Mouse (Mus musculus) natural killer cell, adult 2 months (primary cell): Measurements from ENCODE around the gene Hdc.
"Not testable (repeated sequence)": the region's sequence is repeated elsewhere in the genome, so short reads cannot be mapped to it uniquely, and the experiment has no call there.

ENCODE experiments used
- DNase-seq, 2 experiments: peaks; one replicate each; pipeline ENCODE4 v3.0.0; 2022; ENCODE audit warnings: low spot score in 2 of 2

Gene Hdc

DNA sequence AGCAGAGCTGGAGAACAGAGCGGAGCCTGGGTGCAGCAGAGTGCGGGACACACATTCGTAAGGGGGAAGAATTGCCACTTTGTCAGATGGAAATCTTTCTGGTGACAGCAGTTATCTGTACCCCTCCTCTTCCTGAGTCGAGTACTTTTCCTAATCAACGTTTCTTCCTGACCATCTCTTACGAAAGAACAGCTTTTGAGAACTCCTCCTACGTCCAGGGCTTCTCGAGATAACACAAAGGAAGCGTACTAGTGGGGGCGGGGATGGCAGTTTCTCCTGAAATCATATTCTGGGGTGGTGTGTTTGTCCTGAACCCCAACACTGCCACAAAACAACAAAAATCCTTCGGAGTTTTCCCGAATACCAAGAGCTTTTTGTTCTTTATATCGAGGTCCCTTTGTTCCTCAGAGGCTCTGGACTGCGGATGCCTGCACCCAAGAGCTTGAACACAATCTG is at the start of gene Hdc:
Hdc (minus strand) TSS at position 51 of the 456 bp plus-strand sequence.
- DNase-seq = no peak

DNA sequence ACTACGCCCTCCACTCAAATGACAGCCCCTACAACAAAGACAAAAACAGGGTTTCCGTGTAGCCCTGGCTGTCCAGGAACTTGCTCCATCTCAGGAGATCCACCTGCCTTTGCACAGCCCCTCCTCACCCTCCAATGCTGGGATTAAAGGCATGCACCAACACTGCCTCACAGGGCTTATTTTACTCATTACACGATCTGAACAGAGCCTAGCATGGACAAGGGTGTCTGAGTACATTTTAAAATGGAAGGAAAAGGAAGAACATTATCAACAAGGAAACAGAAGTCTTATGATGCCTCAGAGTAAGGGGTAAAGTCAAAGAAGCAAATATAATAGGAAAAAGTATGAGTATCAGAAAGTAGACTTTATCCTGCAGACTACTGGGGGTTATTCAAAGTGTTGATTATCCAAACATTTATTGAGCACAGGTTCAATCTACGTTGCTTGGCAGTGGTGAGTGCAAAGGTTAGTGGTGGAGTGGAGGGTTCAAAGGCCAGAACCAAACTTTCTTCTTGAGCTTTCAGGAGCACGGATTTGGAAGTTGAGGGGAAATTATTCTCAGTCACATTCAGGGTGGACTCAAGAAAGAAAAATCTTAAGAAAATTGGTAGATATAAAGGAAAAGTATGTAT is 49.6 kb upstream of the Hdc start:
- DNase-seq = no peak

DNA sequence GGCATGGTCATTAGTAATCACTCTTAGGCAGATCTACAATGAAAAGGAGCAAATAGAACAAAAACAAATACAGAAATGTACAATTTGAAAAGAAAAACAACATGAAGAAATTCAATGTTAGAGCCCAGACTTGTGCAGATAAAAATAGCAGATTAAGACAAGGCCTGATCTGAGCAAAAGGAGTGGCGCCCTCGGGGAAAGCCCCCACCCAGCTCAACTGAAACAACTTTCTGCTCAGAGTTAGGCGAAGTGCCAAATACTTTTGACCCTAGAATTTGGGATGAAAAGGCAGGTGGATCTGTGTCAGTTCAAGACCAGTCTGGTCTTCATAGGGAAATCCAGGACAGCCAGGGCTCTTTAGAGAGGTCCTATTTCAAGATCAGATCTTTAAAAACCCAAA is 46.9 kb upstream of the Hdc start:
- no peak for DNase-seq

- DNase-seq = peak; percentile 20 to 31
These were observed 44.4 kb upstream of the Hdc start for GRCm38 (mm10) chr2:126663481-126663880.

DNA sequence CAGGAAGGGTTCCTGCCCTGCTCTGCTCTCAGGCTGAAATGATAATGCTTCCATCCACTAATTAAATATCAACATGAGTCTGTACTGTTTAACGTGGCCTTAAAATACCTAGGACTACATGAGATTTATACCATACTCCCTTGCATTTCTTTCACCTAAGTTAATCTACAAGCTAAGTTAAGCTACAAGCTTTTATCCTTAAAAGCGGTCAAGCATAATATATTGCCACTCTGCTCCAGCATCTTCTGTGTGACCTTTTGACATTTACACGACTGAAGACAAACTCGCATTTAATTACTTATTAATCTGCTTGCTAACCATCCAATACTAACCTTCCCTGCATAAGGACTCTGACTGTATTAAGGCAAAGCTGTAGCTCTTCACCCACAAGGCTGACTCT is 33.8 kb upstream of the Hdc start:
- DNase-seq = no peak

DNA sequence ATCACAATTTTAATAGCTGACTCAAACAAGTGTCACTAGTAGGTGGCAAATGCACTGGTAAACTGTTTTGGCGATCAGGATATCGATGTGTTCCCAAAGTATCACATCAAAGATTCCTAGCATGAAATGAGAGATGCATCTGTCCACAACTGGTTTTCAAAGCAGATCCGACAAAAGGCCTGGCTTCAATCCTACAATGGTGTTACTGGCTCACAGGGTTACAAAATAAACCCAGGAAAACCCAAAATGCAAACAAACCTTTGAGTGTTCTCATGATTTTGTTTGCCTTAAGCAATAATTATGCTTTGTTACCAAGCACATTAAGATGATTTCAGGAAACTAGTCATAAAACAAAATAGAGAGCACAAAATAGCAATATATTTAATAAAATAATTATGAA is 28.7 kb upstream of the Hdc start:
- no peak for DNase-seq

GRCm38 (mm10) chr2:126646461-126646860 is 27.4 kb upstream of the Hdc start:
- no peak for DNase-seq

GRCm38 (mm10) chr2:126644768-126645167 is 25.7 kb upstream of the Hdc start:
- DNase-seq = no peak

- no peak for DNase-seq
These were observed 21.2 kb upstream of the Hdc start for GRCm38 (mm10) chr2:126640298-126640697.

GRCm38 (mm10) chr2:126635939-126636823 is 17.1 kb upstream of the Hdc start:
- DNase-seq = peak; percentile 39 to 50

GRCm38 (mm10) chr2:126633165-126633564 is 14.1 kb upstream of the Hdc start:
- DNase-seq = no peak

- no peak for DNase-seq
These were observed 9.4 kb upstream of the Hdc start for GRCm38 (mm10) chr2:126628455-126628995.

DNA sequence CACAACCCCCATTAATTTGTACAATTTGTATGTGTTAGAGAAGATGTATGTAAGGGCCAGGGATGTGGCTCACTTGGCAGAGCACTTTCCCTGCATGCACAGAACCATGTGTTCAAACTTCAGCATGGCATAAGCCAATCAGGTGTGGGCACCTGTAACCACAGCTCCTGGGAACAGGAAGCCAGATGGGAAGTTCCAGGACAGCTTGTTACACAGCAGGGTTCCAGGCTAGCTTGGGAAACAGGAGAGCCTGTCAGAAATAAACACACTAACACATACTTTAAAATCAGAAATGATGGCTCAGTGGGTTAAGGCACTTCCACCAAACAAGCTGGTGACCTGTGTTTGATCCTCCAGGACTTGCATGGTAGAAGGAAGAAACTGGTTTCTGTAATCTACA is 4.0 kb upstream of the Hdc start:
- no peak for DNase-seq

- DNase-seq = no peak
These were observed 3.4 kb upstream of the Hdc start for GRCm38 (mm10) chr2:126622455-126622854.

DNA sequence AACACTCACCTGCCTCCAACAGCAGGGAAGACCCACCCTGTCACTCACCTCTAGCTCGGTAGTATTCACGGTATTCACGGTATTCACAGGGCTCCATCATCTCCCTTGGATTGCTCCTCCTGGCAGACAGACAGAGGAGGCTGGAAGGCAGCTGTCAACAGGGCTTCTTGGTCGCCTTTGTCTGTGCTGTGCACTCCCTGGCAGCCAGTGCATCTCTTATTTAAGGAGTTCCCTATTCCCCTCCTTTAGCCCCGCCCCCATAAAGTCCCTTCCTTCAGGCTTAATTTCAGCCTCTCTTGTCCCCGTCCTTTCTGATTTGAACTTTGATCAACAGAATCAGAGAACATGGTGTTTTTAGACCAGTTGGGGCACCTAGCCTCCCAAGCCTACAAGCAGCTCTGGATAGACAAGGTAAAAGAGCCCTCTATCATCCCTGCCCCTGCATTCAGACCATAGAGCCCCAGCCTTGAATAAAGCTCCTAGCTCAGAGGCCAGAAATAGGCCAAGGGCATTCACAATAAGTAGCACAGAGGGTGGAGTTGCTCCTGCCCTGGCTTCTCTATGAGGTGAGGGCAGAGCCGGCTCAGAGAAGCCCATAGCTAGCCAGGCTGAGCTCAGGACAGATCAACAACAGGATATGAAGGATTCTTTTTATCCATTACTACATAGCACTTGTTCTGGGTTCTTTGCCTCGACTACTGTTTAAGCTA is 474 bp downstream of the Hdc start:
- no peak for DNase-seq

DNA sequence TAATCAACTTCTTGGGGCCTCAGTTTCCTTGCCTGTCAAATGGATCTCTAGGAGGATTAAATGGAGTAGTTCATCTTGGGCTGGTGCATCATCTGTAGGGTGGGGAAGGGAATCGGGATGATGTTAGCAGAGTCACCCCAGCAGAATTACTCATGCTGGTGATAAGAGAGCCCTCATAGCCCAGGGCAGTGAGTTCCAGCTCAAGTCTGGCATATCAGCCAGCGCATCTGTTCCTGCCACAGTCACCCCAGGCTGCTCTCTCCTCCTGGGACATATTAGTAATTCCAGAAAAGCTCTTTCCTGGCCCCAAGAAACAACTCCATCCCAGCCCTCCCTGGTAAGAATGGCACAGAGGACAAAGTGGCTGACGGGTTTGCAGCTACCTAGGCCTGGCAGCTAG is 3.7 kb downstream of the Hdc start:
- no peak for DNase-seq

DNA sequence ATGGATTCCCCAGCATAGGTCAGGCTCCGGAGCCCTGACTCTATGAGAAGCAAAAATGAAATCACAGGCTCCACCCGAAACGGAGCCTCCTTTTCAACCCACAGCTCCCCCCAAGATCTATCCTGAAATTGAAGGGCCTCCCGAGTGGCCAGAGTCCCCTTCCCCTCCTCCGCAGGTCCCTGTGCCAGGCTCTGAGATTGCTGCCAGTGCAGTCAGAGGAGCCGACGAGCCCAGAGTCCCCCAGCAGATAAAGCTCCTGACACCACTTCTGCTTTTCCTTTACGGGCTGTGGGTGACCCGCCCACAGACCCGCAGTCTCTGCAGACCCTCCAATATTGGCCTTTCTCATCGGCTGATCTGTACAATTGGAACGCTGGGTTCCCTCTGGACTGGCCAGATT is 9.5 kb downstream of the Hdc start:
- not testable (repeated sequence) for DNase-seq

GRCm38 (mm10) chr2:126607553-126608203 is 11.4 kb downstream of the Hdc start:
- no peak for DNase-seq

DNA sequence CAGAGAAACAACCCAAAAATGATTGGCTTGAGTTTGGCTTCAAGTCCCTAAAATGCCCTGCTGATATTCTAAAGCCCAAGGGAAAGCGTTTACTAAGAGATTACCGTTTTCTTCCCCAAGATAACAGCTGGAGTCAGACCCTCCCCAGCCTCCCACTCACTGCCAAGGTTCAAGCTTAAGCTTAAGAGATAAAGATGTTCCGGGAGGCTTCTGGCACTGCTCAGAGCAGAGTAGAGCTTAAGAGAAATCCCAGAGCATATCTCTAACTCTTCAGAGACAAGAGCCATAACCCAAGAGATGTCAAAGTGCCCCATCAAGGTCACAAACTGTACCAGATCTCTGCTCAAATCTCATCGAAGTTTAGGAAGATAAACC is 12.4 kb downstream of the Hdc start:
- no peak for DNase-seq

- peak; percentile 84 to 90 for DNase-seq
These were observed 12.9 kb downstream of the Hdc start for GRCm38 (mm10) chr2:126606061-126606687.

DNA sequence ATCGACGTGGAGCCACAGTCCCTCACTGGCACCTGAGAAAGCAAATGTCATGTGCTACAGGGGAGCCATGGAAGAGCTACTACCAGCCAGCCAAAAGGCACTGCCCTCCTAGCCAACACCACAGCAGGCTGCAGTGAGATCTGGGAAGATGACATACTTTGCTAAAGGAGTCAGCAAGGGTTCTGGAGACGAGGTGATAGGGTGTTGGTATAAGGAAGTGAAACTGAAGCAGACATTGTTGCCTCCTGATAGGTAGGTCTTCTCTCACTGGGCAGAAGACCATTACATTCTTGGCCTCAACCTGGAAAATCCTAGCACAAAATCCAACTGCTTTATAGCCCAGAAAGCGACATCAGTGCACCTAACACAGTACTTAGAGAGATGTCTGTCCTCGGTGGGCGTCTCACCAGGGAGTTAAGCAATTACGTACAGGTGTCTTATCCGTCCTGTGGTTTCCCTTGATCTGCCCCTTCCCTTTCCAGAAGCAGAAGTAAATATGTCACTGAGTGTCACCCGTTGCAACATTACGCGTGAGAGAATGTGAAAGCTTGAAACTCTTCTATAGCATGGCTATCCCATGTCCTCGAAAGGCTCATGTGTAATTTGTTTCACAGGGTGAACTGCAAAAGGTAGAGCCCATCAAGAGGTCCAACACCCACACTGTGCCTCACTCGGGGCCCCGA is 17.0 kb downstream of the Hdc start:
- DNase-seq = peak; percentile 11 to 42
